In genomic region chr1:156034661-156035060, GRCm38 (mm10) we compare ENCODE assay signal across 8 mouse cellular contexts. TPM values are rescaled to one million over a fixed set of nuclear protein-coding genes. Genes with fewer than 3 reads are reported as not detected.
DNase-seq lines count a peak whose midpoint lies in the region; ATAC-seq and TF ChIP-seq lines count a peak whose summit lies in the region.

No protein-coding gene starts in this region.

- peak overlapping the region; percentile 71 for H3K4me3 ChIP-seq in C2C12 (ENCODE audit: insufficient read depth, poor library complexity, severe bottlenecking)
- peak overlapping the region; percentile 95 for H3K4me3 ChIP-seq in forebrain, embryonic 15.5 days
- H3K4me3 ChIP-seq in liver, embryonic 15.5 days (replicated peaks), result peak overlapping the region; percentile 82

- H3K27me3 ChIP-seq in C2C12 (ENCODE audit: control insufficient read depth, insufficient read depth, insufficient read length), result no peaks in the 10 kb centered on the region
- H3K27me3 ChIP-seq in forebrain, embryonic 15.5 days, result no peaks in the 10 kb centered on the region
- no peaks in the 10 kb centered on the region for H3K27me3 ChIP-seq in liver, embryonic 15.5 days

- no peak for ATAC-seq in forebrain, embryonic 15.5 days (replicated peaks)
- no peak for ATAC-seq in liver, embryonic 15.5 days (ENCODE audit: insufficient read depth)

- H3ac ChIP-seq in C2C12 (ENCODE audit: control insufficient read depth, insufficient read length, low read depth), result peak overlapping the region; percentile 57

- peak overlapping the region; percentile 66 for H3K4me2 ChIP-seq in forebrain, embryonic 15.5 days (replicated peaks)
- peak overlapping the region; percentile 75 for H3K4me2 ChIP-seq in liver, embryonic 15.5 days

- H3K4me1 ChIP-seq in forebrain, embryonic 15.5 days, result peaks cover 16% of the 10 kb centered on the region
- peaks cover 34% of the 10 kb centered on the region for H3K4me1 ChIP-seq in liver, embryonic 15.5 days (replicated peaks)

- peak overlapping the region; percentile 92 for H3K9ac ChIP-seq in forebrain, embryonic 15.5 days (replicated peaks)
- peak overlapping the region; percentile 95 for H3K9ac ChIP-seq in liver, embryonic 15.5 days

- TF ChIP-seq CTCF in C2C12 (IDR thresholded peaks at IDR 0.05; ENCODE audit: control insufficient read depth, insufficient read depth, insufficient read length), result no peak

- peaks cover 24% of the 10 kb centered on the region for H3K36me3 ChIP-seq in C2C12 (ENCODE audit: control insufficient read depth, insufficient read depth)
- peaks cover 35% of the 10 kb centered on the region for H3K36me3 ChIP-seq in forebrain, embryonic 15.5 days
- H3K36me3 ChIP-seq in liver, embryonic 15.5 days (replicated peaks), result peaks cover 43% of the 10 kb centered on the region

- WGBS in forebrain, embryonic 15.5 days, result 30% methylated on average over 1 of the region's 1 CpGs
- WGBS in liver, embryonic 15.5 days (ENCODE audit: insufficient replicate concordance), result 24% methylated on average over 1 of the region's 1 CpGs

- H3K9me3 ChIP-seq in forebrain, embryonic 15.5 days, result no peaks in the 10 kb centered on the region
- H3K9me3 ChIP-seq in liver, embryonic 15.5 days (replicated peaks), result no peaks in the 10 kb centered on the region

- H3K79me3 ChIP-seq in C2C12 (ENCODE audit: low read depth), result peaks cover 35% of the 10 kb centered on the region

- peak overlapping the region; percentile 96; the same call in 1 of the 2 replicates for H3K27ac ChIP-seq in forebrain, embryonic 15.5 days (replicated peaks)
- peak overlapping the region; percentile 100 for H3K27ac ChIP-seq in liver, embryonic 15.5 days (replicated peaks)

- peak; percentile 83 for DNase-seq in heart, adult 11 months
- no peak for DNase-seq in heart, postnatal 4 days
- DNase-seq in adrenal gland, adult 2 months, result no peak
- DNase-seq in adrenal gland, adult 18-20 months (ENCODE audit: low spot score in 2 of 2), result no peak
- DNase-seq in yolk sac, embryonic 10.5 days (ENCODE audit: low spot score), result no peak

- H3K79me2 ChIP-seq in C2C12 (ENCODE audit: control insufficient read depth, insufficient read depth), result peaks cover 53% of the 10 kb centered on the region

TF ChIP-seq in C2C12, 6 proteins besides CTCF, POLR2A, EP300 and RAD21:
- TF ChIP-seq USF1 (IDR thresholded peaks at IDR 0.05; ENCODE audit: low read depth), result no peak
- TF ChIP-seq FOSL1 (IDR thresholded peaks at IDR 0.05; ENCODE audit: insufficient read depth, low read length, poor library complexity, severe bottlenecking), result no peak
- TF ChIP-seq CEBPB (IDR thresholded peaks at IDR 0.05; ENCODE audit: low read depth), result no peak
- TF ChIP-seq MAX (IDR thresholded peaks at IDR 0.05), result no peak
- TF ChIP-seq MYOD1 (IDR thresholded peaks at IDR 0.05; ENCODE audit: control insufficient read depth, insufficient read length, low read depth), result no peak
- TF ChIP-seq MYOG (IDR thresholded peaks at IDR 0.05; ENCODE audit: control insufficient read depth, extremely low read depth, insufficient read length), result no peak

RNA-seq across cellular contexts. Expression of gene Tor1aip2, which starts 0.5 kb away (rescaled TPM):
- total RNA-seq in heart, postnatal 4 days (2021), result 10 to 100 TPM; 65.9 to 66.6 TPM
- polyA plus RNA-seq in C2C12 (2012; fragmentation: generic; extraction: Trizol), result 38.4 TPM
- polyA plus RNA-seq in forebrain, embryonic 15.5 days (2015; fragmentation: Nextera tagmentation; extraction: Ambion mirVana), result 69.7 and 73.6 TPM in 2 replicates
- polyA plus RNA-seq in liver, embryonic 15.5 days (2015; fragmentation: Nextera tagmentation; extraction: Ambion mirVana), result 51.2 and 52.7 TPM in 2 replicates
- total RNA-seq in adrenal gland, adult 2 months (2021), result 100 to 1,000 TPM in 1 of 2 experiments, 10 to 100 TPM in 1; 98.7 to 163 TPM
- polyA plus RNA-seq in adrenal gland, adult 2 months (2012; rRNA removed), result 44.6 and 52.6 TPM in 2 replicates
- 100 to 1,000 TPM; 110 to 165 TPM for total RNA-seq in adrenal gland, adult 18-20 months (2021)

RNA-seq across cellular contexts. Expression of gene Tor1aip1, which starts 1.6 kb away (rescaled TPM):
- total RNA-seq in heart, postnatal 4 days (2021), result 10 to 100 TPM; 55.1 to 56.3 TPM
- 16.5 TPM for polyA plus RNA-seq in C2C12 (2012; fragmentation: generic; extraction: Trizol)
- polyA plus RNA-seq in forebrain, embryonic 15.5 days (2015; fragmentation: Nextera tagmentation; extraction: Ambion mirVana), result 24.9 and 25.2 TPM in 2 replicates
- polyA plus RNA-seq in liver, embryonic 15.5 days (2015; fragmentation: Nextera tagmentation; extraction: Ambion mirVana), result 19.3 and 23.4 TPM in 2 replicates
- total RNA-seq in adrenal gland, adult 2 months (2021), result 100 to 1,000 TPM in 1 of 2 experiments, 10 to 100 TPM in 1; 85.6 to 141 TPM
- 75.3 and 88.5 TPM in 2 replicates for polyA plus RNA-seq in adrenal gland, adult 2 months (2012; rRNA removed)
- total RNA-seq in adrenal gland, adult 18-20 months (2021), result 100 to 1,000 TPM; 102 to 127 TPM
